Mouse (Mus musculus): ENCODE data around the gene Gm9008.
"Not testable (repeated sequence)": the region's sequence is repeated elsewhere in the genome, so short reads cannot be mapped to it uniquely, and the experiment has no call there.

Gm9008 gene

DNA sequence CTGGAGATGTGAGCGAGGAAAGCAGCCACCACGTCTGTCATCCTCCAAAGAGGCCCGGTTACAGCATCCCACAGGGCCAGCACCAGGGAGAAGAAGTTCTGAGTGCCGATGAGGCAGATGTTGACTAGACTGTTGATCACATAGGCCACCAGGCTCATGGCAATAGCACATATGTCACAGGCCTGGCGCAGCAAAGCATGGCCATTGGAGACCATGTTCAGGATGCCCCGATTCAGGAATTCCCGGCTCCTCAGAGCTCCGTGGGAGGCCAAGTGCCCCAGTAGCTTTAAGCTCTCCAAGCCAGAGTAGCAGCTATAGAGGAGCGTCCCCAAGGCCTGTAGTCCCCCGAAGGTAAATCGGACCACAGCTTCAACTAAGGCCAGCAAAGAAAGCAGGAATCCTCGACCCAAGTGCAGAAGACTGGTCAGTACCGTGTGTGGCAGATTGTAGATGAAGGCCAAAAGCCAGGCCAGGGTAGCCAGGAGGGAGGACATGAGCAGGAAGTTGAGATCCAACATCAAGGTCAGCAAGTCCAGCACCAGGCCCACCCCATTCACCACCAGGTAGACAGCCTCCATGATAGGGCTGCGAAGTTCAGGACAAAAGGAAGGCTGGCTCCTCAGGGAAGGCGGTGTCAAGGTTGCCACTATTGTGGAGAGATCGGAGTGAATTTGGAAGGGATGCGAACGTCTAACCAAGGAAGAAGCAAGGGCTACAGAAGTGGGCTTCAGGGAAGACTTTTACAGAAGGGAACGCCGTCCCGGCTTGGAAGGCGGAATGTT is at the start of gene Gm9008:
Gene Gm9008, minus strand, starts transcription at position 731 of the 782 bp plus-strand sequence.
- DNase-seq (ENCODE audit: low spot score): not testable (repeated sequence)

DNA sequence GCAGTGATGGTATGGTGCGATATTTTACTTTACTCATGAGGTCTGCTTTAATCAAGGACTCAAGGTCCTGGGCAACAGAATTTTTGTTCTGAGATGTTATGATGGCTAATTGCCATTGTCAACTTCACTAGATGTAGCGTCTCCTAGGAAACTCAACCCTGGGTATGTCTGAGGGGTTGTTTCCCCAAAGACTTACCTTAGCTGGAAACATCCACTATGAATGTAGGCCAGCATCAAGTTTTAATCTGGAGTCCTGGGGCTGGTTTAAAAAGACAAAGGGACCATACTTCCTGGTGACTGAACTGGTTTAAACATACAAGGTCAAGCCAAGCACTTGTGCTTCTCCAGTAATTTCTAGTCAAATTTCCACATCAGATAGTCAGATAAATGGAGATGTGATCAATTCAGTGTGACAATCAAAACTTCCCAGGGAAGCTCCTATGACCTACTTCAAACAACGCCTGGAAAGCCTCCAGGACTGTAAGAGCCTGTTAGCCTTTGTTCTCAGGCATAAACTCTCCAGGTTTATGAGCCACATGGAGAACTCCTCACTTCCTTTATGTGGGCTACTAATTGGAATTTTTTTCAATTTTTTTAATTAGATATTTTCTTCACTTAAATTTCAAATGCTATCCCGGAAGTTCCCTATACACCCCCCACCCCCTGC is 24.5 kb upstream of the Gm9008 start:
- DNase-seq (ENCODE audit: low spot score): no peak

DNA sequence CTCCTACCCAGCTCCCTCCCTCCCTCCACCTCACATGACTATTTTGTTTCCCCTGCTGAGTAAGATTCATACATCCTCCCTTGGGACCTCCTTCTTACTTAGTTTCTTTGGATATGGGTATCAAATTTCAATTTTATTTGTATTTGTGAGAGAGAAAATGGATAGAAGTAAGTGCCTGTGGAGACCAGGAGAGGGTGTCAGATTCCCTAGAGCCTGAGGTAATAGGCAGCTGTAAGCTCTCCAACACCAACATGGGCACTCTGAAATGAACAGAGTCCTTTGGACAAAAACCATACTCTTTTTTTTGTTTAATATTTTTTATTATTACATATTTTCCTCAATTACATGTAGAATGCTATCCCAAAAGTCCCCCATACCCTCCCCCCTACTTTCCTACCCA is 12.6 kb upstream of the Gm9008 start:
- DNase-seq (ENCODE audit: low spot score): no peak

DNA sequence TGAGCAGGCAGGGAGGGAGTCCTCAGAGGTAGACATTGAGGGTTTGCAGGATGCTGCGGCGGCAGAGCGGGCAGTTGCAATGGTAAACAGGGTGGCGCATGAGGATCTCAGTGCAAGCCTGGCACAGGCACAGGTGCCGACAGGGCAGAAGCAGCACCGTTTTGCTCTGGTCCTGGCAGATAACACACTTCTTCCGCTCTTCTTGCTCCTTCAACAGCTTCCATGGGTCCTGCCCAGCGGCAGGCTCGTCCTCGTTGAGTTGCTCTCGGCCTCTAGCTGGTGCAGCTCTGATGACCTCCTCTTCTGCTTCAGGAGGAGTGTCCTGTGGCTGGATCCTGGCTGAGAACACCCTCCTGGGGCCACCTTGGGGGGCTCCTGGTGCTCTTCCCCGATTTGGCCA is 1.2 kb downstream of the Gm9008 start:
- DNase-seq (ENCODE audit: low spot score): not testable (repeated sequence)

DNA sequence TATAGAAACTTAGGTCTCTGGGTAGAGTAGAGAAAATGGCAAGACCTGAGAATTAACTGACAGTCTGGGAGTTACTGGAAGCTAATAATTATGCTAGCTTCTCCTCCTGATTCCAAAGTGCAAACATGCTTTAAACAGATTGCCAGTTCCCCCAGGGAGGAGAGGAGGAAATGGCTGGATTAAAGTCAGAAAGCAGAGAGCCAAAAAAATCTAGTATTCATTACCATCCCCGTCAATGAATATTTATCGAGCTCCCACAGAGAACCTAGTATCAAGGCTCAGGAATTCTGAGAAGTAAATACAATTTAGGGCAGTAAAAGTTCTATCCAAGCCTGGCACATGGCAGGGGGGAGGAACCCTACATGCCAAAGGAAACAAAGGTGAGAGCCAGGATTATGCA is 29.4 kb downstream of the Gm9008 start:
- no peak for DNase-seq (ENCODE audit: low spot score)
